Mouse (Mus musculus) activated CD4-positive, CD25-positive, alpha-beta regulatory T cell, adult 9 weeks (primary cell): Measurements from ENCODE around the gene Sdf2l1. TPM values are rescaled to one million over a fixed set of nuclear protein-coding genes. Genes with fewer than 3 reads are reported as not detected.

Experiments
- polyA plus RNA-seq: library from polyadenylated mRNA; unstranded; fragments of 100-300 nt; shearing (Covaris generic); gene quantifications from one replicate; pipeline ENCODE4 v1.2.1, GENCODE M21; 2017

Gene Sdf2l1
- 46.3 TPM for polyA plus RNA-seq

GRCm38 (mm10) chr16:17132089-17132905, at the start of gene Sdf2l1:
Gene Sdf2l1 (minus strand): TSS chr16:17132383.

GRCm38 (mm10) chr16:17146772-17147235, 14.6 kb upstream of the Sdf2l1 start, which contains the start of gene Ccdc116:
Gene Ccdc116 (minus strand): TSS chr16:17147229.

GRCm38 (mm10) chr16:17144339-17144738, 12.2 kb upstream of the Sdf2l1 start, which contains the start of gene Ydjc:
Gene Ydjc (plus strand): TSS chr16:17144621.

GRCm38 (mm10) chr16:17124871-17125520, 7.2 kb downstream of the Sdf2l1 start, which contains the start of gene 2610318N02Rik:
Gene 2610318N02Rik (minus strand): TSS chr16:17125167.

GRCm38 (mm10) chr16:17110771-17111743, 21.1 kb downstream of the Sdf2l1 start, which contains the start of gene Ppil2:
Gene Ppil2 (minus strand): TSS chr16:17111257.

Other genes starting within 250 kb of the Sdf2l1 start
- gene Ppm1f, start 235.9 kb downstream of the Sdf2l1 start, polyA plus RNA-seq = 31.0 TPM
- gene Mapk1, start 149.0 kb downstream of the Sdf2l1 start, polyA plus RNA-seq = 32.1 TPM
- 2.8 TPM for gene Ypel1, start 62.7 kb downstream of the Sdf2l1 start, polyA plus RNA-seq
- gene Ppil2, start 21.1 kb downstream of the Sdf2l1 start, polyA plus RNA-seq = 256 TPM
- gene 2610318N02Rik, start 7.2 kb downstream of the Sdf2l1 start, polyA plus RNA-seq = 4.4 TPM
- gene Ydjc, start 12.2 kb upstream of the Sdf2l1 start, polyA plus RNA-seq = 5.8 TPM
- gene Ccdc116, start 14.8 kb upstream of the Sdf2l1 start, polyA plus RNA-seq = 2.7 TPM
- gene Ube2l3, start 70.3 kb upstream of the Sdf2l1 start, polyA plus RNA-seq = 361 TPM
- gene Rimbp3, start 76.2 kb upstream of the Sdf2l1 start, polyA plus RNA-seq = not detected
- gene Hic2, start 101.2 kb upstream of the Sdf2l1 start, polyA plus RNA-seq = 1.4 TPM
- gene Tmem191c, start 143.7 kb upstream of the Sdf2l1 start, polyA plus RNA-seq = 106 TPM
- 0.31 TPM for gene Serpind1, start 199.0 kb upstream of the Sdf2l1 start, polyA plus RNA-seq